Mouse (Mus musculus): Measurements from ENCODE around the gene Bend3. TPM values are rescaled to one million over a fixed set of nuclear protein-coding genes. Genes with fewer than 3 reads are reported as not detected.
A peak's percentile ranks its signal among the peaks of the same experiment; 100 is the strongest.
"Not testable (repeated sequence)": the region's sequence is repeated elsewhere in the genome, so short reads cannot be mapped to it uniquely, and the experiment has no call there.

Gene Bend3
- polyA plus RNA-seq, 1 experiment = not detected

- Histone ChIP-seq H3K4me1 (ENCODE audit: control insufficient read depth, insufficient read depth, low read length) (no peaks in the 10 kb centered on the region), H3K27ac (ENCODE audit: insufficient read depth, low read depth, low read length) (no peak overlapping the region), H3K4me3 (ENCODE audit: insufficient read depth, low read depth, low read length) (no peak overlapping the region)
- 85% methylated on average over 4 of the region's 4 CpGs for WGBS
- TF ChIP-seq POLR2A (IDR thresholded peaks at IDR 0.05; ENCODE audit: insufficient read depth, low read depth, low read length) (no peak), CTCF (IDR thresholded peaks at IDR 0.05; ENCODE audit: insufficient read depth, low read depth, low read length) (no peak)
Observed at GRCm38 (mm10) chr10:43507051-43507450, 28.4 kb downstream of the Bend3 start.

DNA sequence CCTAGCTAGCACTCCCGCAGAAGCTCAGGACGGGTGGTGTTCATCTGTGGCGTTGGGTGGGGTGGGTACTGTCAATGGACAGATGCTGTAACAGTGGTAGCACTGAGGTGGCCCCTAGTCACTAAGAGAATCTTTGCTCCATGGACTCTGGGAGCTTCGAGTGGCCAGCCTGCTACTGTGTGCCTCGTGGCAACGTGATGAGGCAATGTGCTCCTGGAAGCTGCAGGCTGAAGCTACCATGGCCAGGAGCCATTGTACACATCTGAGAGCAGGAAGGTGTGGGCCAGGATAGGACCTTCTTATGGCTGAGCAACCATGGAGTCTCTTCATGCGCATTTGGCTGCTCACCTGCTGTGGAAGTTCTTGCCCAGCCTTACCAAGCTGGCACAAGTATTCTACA, 30.6 kb downstream of the Bend3 start:
- TF ChIP-seq POLR2A (IDR thresholded peaks at IDR 0.05; ENCODE audit: insufficient read depth, low read depth, low read length) = no peak
- no peak for TF ChIP-seq CTCF (IDR thresholded peaks at IDR 0.05; ENCODE audit: insufficient read depth, low read depth, low read length)
- 98% methylated on average over 7 of the region's 7 CpGs for WGBS
- H3K4me1 ChIP-seq (ENCODE audit: control insufficient read depth, insufficient read depth, low read length) = no peaks in the 10 kb centered on the region
- H3K4me3 ChIP-seq (ENCODE audit: insufficient read depth, low read depth, low read length) = no peak overlapping the region
- no peak overlapping the region for H3K27ac ChIP-seq (ENCODE audit: insufficient read depth, low read depth, low read length)

DNA sequence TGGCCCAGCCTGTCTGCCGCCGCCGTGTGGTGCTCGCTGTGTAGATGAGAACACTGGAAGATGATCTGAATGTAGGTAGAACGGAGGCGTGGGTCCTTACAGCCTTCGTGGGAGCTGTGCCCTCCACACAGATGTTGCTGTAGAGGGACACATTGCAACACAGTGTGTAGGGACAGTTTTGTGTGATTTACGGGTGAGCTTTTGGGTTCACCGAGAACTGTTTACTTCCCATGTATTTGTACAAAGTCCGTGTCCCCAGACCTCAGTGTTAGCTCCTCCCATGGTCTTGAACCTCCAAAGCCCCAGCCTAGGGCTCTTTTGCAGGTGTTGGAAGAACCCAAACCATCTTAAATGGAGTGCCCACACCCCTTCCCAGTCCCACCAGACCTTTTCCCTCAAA, 34.3 kb downstream of the Bend3 start:
- no peaks in the 10 kb centered on the region for H3K4me1 ChIP-seq (ENCODE audit: control insufficient read depth, insufficient read depth, low read length)
- 98% methylated on average over 10 of the region's 10 CpGs for WGBS
- no peak overlapping the region for H3K27ac ChIP-seq (ENCODE audit: insufficient read depth, low read depth, low read length)
- TF ChIP-seq POLR2A (IDR thresholded peaks at IDR 0.05; ENCODE audit: insufficient read depth, low read depth, low read length) (no peak), CTCF (IDR thresholded peaks at IDR 0.05; ENCODE audit: insufficient read depth, low read depth, low read length) (no peak)
- H3K4me3 ChIP-seq (ENCODE audit: insufficient read depth, low read depth, low read length) = no peak overlapping the region

GRCm38 (mm10) chr10:43516992-43517660, 38.5 kb downstream of the Bend3 start:
- 81% methylated on average over 6 of the region's 6 CpGs for WGBS
- H3K4me3 ChIP-seq (ENCODE audit: insufficient read depth, low read depth, low read length) = no peak overlapping the region
- no peak overlapping the region for H3K27ac ChIP-seq (ENCODE audit: insufficient read depth, low read depth, low read length)
- H3K4me1 ChIP-seq (ENCODE audit: control insufficient read depth, insufficient read depth, low read length) = no peaks in the 10 kb centered on the region
- TF ChIP-seq CTCF (IDR thresholded peaks at IDR 0.05; ENCODE audit: insufficient read depth, low read depth, low read length) (no peak), POLR2A (IDR thresholded peaks at IDR 0.05; ENCODE audit: insufficient read depth, low read depth, low read length) (no peak)

DNA sequence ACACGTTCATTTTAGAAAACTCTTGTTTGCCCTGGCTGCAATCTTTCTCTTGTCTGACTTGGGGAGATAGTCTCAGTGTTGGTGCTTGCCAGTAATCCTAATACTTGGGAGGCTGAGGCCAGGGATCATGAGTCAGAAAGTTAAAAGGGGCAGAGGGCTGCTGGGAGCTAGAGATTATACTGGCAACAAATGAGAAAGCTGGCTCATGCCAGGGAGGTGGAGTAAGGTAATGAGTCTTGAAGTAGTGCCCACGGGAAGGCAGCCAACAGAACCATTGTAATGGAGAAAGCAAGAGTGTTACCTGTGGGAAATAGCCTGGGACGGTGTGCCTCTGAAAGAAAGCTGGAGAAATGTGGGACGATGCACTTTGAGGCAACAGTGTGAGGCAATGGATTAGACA, 39.2 kb downstream of the Bend3 start:
- 45% methylated on average over 4 of the region's 4 CpGs for WGBS
- TF ChIP-seq POLR2A (IDR thresholded peaks at IDR 0.05; ENCODE audit: insufficient read depth, low read depth, low read length) (no peak), CTCF (IDR thresholded peaks at IDR 0.05; ENCODE audit: insufficient read depth, low read depth, low read length) (no peak)
- no peak overlapping the region for H3K27ac ChIP-seq (ENCODE audit: insufficient read depth, low read depth, low read length)
- H3K4me3 ChIP-seq (ENCODE audit: insufficient read depth, low read depth, low read length) = no peak overlapping the region
- H3K4me1 ChIP-seq (ENCODE audit: control insufficient read depth, insufficient read depth, low read length) = no peaks in the 10 kb centered on the region

GRCm38 (mm10) chr10:43518368-43518767, 39.7 kb downstream of the Bend3 start:
- no peak overlapping the region for H3K27ac ChIP-seq (ENCODE audit: insufficient read depth, low read depth, low read length)
- H3K4me1 ChIP-seq (ENCODE audit: control insufficient read depth, insufficient read depth, low read length) = no peaks in the 10 kb centered on the region
- WGBS = 87% methylated on average over 11 of the region's 13 CpGs
- TF ChIP-seq POLR2A (IDR thresholded peaks at IDR 0.05; ENCODE audit: insufficient read depth, low read depth, low read length) (no peak), CTCF (IDR thresholded peaks at IDR 0.05; ENCODE audit: insufficient read depth, low read depth, low read length) (no peak)
- no peak overlapping the region for H3K4me3 ChIP-seq (ENCODE audit: insufficient read depth, low read depth, low read length)

- H3K4me3 ChIP-seq (ENCODE audit: insufficient read depth, low read depth, low read length) = no peak overlapping the region
- H3K4me1 ChIP-seq (ENCODE audit: control insufficient read depth, insufficient read depth, low read length) = no peaks in the 10 kb centered on the region
- no peak overlapping the region for H3K27ac ChIP-seq (ENCODE audit: insufficient read depth, low read depth, low read length)
- TF ChIP-seq CTCF (IDR thresholded peaks at IDR 0.05; ENCODE audit: insufficient read depth, low read depth, low read length) = no peak
- 98% methylated on average over 2 of the region's 2 CpGs for WGBS
Observed at GRCm38 (mm10) chr10:43519977-43520376, 41.3 kb downstream of the Bend3 start.

GRCm38 (mm10) chr10:43523931-43524330, 45.3 kb downstream of the Bend3 start, which contains the start of gene Gm9803:
Gene Gm9803 (plus strand): TSS chr10:43524084.
- H3K27ac ChIP-seq (ENCODE audit: insufficient read depth, low read depth, low read length); H3K4me3 ChIP-seq (ENCODE audit: insufficient read depth, low read depth, low read length): not testable (repeated sequence)
- WGBS = 93% methylated on average over 10 of the region's 10 CpGs
- peaks cover 14% of the 10 kb centered on the region for H3K4me1 ChIP-seq (ENCODE audit: control insufficient read depth, insufficient read depth, low read length)

- TF ChIP-seq CTCF (IDR thresholded peaks at IDR 0.05; ENCODE audit: insufficient read depth, low read depth, low read length) = no peak; the same call in 1 of the 2 replicates
- no peak for TF ChIP-seq POLR2A (IDR thresholded peaks at IDR 0.05; ENCODE audit: insufficient read depth, low read depth, low read length)
- peaks cover 14% of the 10 kb centered on the region for H3K4me1 ChIP-seq (ENCODE audit: control insufficient read depth, insufficient read depth, low read length)
- H3K4me3 ChIP-seq (ENCODE audit: insufficient read depth, low read depth, low read length) = no peak overlapping the region
- 30% methylated on average over 15 of the region's 15 CpGs for WGBS
- 0 out of 2 replicates have a peak overlapping the region, but pooled peaks have one; percentile 16 for H3K27ac ChIP-seq (ENCODE audit: insufficient read depth, low read depth, low read length)
Observed at GRCm38 (mm10) chr10:43527283-43528269, 48.9 kb downstream of the Bend3 start.
